Mouse (Mus musculus): ENCODE measurements at regions not wholly inside any gene's neighbourhood (a gene's known extent, or its start where the extent isn't known, plus 50 kb on each side); places are given as distances from the start of the nearest gene placed in this dataset.

DNA sequence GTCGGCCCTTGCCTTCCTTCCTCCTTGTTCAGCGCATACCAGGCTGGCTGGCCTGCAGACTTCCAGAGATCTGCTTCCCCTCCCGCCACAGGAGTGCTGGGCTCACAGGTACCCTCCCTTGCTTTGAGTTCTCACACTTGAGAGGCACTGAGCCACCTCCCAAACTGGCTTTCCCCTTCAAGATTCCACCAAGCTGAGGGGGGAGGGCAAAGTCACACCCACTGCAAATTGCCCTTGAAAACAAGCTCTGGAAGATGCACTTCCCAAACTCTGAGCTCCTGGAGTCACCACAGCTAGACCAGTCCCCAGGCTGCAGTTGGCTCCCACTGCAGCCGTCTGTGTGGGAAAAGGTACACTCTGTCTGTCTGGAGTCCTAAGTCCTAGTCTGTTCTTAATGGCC, 142.1 kb upstream of the Slc22a12 start:
- H3K27me3 ChIP-seq: peaks cover 26% of the 10 kb centered on the region
- no peak for ATAC-seq (ENCODE audit: low FRiP score, low read depth)
- 17% methylated on average over 4 of the region's 4 CpGs for WGBS

DNA sequence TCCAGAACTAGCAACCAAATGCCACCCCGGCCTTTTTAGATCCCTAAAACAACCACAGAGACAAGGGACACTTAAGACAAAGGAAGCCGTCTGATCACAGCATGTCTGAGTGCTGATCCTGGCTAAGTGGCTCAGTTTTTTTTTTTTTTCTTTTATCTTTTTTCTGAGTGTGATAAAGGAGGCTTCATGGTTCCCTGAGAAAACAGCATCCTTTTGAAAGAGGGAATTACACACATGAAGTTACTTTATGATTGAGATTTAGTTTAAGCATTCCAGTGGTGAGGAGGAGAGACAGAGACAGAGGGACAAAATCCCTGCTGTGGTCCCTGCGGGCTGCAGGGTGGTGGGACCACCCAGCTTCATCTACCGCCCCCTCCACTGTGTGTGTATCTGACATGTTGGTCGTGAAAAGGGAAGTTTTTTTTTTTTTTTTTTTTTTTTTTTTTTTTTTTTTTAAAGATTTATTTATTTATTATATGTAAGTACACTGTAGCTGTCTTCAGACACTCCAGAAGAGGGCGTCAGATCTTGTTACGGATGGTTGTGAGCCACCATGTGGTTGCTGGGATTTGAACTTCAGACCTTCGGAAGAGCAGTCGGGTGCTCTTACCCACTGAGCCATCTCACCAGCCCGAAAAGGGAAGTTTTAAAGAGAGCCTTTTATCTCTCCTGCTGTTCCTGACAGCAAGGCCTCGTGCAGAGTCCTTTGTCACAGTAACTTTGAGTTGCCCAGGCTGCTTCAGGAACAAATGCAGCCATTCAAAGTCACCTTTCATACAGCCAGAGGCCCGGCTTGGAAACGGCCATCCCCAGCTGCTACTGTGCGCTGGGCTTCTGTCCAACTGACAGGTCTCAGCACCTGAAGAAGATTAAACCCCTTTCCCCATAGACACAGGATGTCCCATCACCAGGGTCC, 136.8 kb upstream of the Slc22a12 start:
- no peaks in the 10 kb centered on the region for H3K4me1 ChIP-seq
- H3K9ac ChIP-seq: no peak overlapping the region
- peaks cover 4% of the 10 kb centered on the region; the same call in 1 of the 2 replicates for H3K27me3 ChIP-seq
- no peak overlapping the region for H3K27ac ChIP-seq
- H3K36me3 ChIP-seq: no peaks in the 10 kb centered on the region
- no peak for ATAC-seq (ENCODE audit: low FRiP score, low read depth)
- no peak overlapping the region for H3K4me3 ChIP-seq
- no peak overlapping the region for H3K4me2 ChIP-seq (replicated peaks)
- no peaks in the 10 kb centered on the region for H3K9me3 ChIP-seq
- WGBS: 42% methylated on average over 13 of the region's 14 CpGs

More for the DNA sequence above, 142.1 kb upstream of the Slc22a12 start:
- Histone ChIP-seq H3K4me1 (no peaks in the 10 kb centered on the region), H3K36me3 (no peaks in the 10 kb centered on the region), H3K9me3 (no peaks in the 10 kb centered on the region), H3K27ac (no peak overlapping the region), H3K9ac (no peak overlapping the region), H3K4me3 (no peak overlapping the region), H3K4me2 (replicated peaks) (no peak overlapping the region)

DNA sequence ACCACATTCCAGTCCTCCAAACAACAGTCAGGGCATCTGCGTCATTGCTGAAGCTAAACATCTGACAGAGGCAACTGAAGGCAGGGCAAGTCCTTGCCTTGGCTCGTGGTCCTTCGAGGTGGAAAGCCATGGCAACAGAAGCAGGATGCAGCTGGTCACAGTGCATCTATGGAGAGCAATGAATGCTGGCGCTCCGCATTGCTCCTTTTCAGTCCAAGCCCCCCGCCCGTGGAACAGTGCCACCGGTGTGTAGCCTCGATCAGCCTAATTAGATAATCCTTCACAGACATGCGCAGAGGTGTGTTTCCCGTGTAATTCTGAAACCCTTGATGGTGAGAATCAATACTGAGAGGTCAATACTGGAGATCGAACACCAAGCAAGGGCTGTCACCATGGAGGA, 134.7 kb upstream of the Slc22a12 start:
- no peak overlapping the region for H3K9ac ChIP-seq
- H3K4me1 ChIP-seq: no peaks in the 10 kb centered on the region
- H3K4me3 ChIP-seq: no peak overlapping the region
- no peak overlapping the region for H3K27ac ChIP-seq
- 80% methylated on average over 12 of the region's 12 CpGs for WGBS
- ATAC-seq (ENCODE audit: low FRiP score, low read depth): no peak
- no peaks in the 10 kb centered on the region for H3K9me3 ChIP-seq
- no peaks in the 10 kb centered on the region for H3K27me3 ChIP-seq
- H3K4me2 ChIP-seq (replicated peaks): no peak overlapping the region
- H3K36me3 ChIP-seq: no peaks in the 10 kb centered on the region

DNA sequence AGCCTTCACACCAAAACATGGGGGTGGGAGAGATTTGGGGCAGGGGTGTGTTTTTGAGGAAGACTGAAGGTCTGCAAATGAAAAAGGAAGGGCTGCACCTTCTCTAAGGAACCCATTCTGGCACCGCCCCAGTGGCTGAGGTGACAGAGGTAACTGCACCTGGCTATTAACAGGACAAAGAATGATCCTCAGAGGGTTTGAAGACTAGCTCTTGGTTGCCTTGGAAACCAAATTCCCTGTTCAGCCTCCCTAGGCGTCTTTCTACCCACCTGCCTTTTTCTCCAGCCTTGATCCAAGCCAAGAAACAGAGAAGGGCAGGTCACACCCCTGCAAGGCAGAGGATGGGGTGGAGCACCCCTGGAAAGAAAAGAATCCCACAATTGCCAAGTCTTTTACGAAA, 132.8 kb upstream of the Slc22a12 start:
- H3K4me1 ChIP-seq: no peaks in the 10 kb centered on the region
- H3K4me2 ChIP-seq (replicated peaks): no peak overlapping the region
- no peaks in the 10 kb centered on the region for H3K36me3 ChIP-seq
- no peak overlapping the region for H3K9ac ChIP-seq
- H3K9me3 ChIP-seq: no peaks in the 10 kb centered on the region
- H3K27ac ChIP-seq: no peak overlapping the region
- ATAC-seq (ENCODE audit: low FRiP score, low read depth): no peak
- WGBS: 37% methylated on average over 3 of the region's 3 CpGs
- H3K4me3 ChIP-seq: no peak overlapping the region
- H3K27me3 ChIP-seq: no peaks in the 10 kb centered on the region

DNA sequence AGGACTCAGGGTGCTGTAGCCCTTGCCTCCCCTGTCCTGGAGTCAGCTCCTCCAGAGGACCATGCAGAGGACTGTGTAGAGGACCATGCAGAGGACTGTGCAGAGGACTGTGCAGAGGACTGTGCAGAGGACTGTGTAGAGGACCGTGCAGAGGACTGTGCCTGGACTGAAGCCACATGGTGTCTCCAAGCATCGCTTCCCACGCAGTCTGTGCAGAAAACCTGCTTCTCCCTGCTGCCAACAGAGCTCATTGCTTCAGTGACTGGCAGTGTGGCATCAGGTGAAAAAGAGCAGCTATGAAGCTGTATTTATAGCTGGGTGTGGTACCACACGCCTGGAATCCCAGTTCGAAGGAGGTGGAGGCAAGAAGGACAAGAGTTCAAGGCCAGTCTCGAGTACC, 128.9 kb upstream of the Slc22a12 start:
- no peak overlapping the region for H3K4me3 ChIP-seq
- ATAC-seq (ENCODE audit: low FRiP score, low read depth): no peak
- no peak overlapping the region for H3K9ac ChIP-seq
- no peaks in the 10 kb centered on the region for H3K27me3 ChIP-seq
- H3K4me2 ChIP-seq (replicated peaks): no peak overlapping the region
- WGBS: 88% methylated on average over 6 of the region's 6 CpGs
- no peaks in the 10 kb centered on the region for H3K4me1 ChIP-seq
- no peaks in the 10 kb centered on the region for H3K9me3 ChIP-seq
- no peak overlapping the region for H3K27ac ChIP-seq
- H3K36me3 ChIP-seq: no peaks in the 10 kb centered on the region

DNA sequence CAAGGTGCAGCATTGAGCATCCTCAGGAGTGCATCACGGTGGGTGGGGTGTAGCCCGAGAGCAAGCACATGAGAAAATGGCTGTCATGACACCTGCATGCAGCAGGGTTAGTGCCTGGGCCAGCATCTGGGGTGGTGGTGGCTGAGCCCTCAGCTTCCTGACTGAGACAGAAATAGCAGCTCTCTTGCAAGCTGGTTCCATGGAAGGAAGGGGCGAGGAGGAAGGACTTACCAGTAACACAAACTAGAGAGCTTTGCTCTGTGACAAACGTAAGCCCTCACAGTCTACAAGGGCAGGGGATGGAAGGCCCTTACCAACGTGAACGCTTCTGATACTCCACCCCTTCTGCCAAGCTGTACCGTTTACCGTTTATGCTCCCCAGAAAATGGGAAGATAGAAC, 127.0 kb upstream of the Slc22a12 start:
- no peaks in the 10 kb centered on the region for H3K4me1 ChIP-seq
- no peak overlapping the region for H3K4me3 ChIP-seq
- no peak for ATAC-seq (ENCODE audit: low FRiP score, low read depth)
- 76% methylated on average over 8 of the region's 8 CpGs for WGBS
- H3K27me3 ChIP-seq: no peaks in the 10 kb centered on the region
- no peak overlapping the region for H3K27ac ChIP-seq
- no peak overlapping the region for H3K4me2 ChIP-seq (replicated peaks)
- no peak overlapping the region for H3K9ac ChIP-seq
- no peaks in the 10 kb centered on the region for H3K9me3 ChIP-seq
- no peaks in the 10 kb centered on the region for H3K36me3 ChIP-seq

DNA sequence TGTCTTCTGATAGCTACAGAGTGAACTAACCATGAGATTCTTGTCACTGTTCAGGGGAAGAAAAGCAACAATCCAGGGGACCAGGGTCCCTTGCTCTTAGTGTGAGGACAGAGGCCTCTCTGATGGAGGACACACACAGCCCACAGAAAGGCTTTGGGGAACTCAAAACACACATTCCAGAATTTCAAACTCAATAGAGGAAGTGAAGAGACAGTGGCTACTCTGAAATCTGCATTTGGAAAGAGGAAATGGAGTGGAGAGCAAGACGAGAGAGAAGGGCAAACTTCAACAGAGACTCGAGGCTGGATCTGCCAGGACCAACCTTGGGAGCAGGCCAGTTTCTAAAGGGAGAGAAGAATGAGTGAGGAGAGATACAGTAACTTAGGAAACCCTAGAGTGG, 125.7 kb upstream of the Slc22a12 start:
- WGBS: 63% methylated on average over 2 of the region's 2 CpGs
- no peaks in the 10 kb centered on the region for H3K27me3 ChIP-seq
- no peaks in the 10 kb centered on the region for H3K9me3 ChIP-seq
- no peak overlapping the region for H3K4me3 ChIP-seq
- no peaks in the 10 kb centered on the region for H3K4me1 ChIP-seq
- no peak overlapping the region for H3K4me2 ChIP-seq (replicated peaks)
- no peak overlapping the region for H3K27ac ChIP-seq
- no peaks in the 10 kb centered on the region for H3K36me3 ChIP-seq
- no peak for ATAC-seq (ENCODE audit: low FRiP score, low read depth)
- no peak overlapping the region for H3K9ac ChIP-seq

DNA sequence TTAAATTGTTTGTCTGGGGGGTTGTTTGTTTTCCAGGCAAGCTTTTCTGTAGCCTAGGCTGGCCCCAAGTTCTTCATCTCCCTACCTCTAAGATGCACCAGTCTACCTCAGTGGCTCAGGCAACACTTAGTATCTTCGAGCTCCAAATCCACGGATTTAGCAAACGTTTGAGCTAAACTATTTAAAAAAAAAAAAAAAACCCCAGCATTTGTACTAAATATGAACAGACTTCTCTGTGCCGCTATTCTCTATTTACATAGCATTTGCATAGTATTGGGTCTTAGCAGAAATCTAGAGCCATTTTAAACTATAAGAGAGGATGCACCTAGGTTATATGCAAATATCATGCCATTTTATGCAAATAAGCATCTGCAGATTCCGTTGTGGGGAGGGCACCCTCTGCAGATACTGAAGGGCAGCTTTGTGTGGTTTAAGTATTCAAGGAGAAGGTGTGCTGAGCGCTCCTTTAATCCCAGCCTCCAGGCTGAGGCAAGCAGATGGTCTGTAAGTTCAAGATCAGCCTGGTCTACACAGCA, 123.4 kb upstream of the Slc22a12 start:
- 77% methylated on average over 6 of the region's 6 CpGs for WGBS
- no peak for ATAC-seq (ENCODE audit: low FRiP score, low read depth)
- Histone ChIP-seq H3K36me3 (no peaks in the 10 kb centered on the region), H3K27me3 (peaks cover 9% of the 10 kb centered on the region; the same call in 1 of the 2 replicates), H3K4me2 (replicated peaks) (no peak overlapping the region), H3K9me3 (no peaks in the 10 kb centered on the region), H3K9ac (no peak overlapping the region), H3K4me3 (no peak overlapping the region), H3K4me1 (no peaks in the 10 kb centered on the region), H3K27ac (no peak overlapping the region)

DNA sequence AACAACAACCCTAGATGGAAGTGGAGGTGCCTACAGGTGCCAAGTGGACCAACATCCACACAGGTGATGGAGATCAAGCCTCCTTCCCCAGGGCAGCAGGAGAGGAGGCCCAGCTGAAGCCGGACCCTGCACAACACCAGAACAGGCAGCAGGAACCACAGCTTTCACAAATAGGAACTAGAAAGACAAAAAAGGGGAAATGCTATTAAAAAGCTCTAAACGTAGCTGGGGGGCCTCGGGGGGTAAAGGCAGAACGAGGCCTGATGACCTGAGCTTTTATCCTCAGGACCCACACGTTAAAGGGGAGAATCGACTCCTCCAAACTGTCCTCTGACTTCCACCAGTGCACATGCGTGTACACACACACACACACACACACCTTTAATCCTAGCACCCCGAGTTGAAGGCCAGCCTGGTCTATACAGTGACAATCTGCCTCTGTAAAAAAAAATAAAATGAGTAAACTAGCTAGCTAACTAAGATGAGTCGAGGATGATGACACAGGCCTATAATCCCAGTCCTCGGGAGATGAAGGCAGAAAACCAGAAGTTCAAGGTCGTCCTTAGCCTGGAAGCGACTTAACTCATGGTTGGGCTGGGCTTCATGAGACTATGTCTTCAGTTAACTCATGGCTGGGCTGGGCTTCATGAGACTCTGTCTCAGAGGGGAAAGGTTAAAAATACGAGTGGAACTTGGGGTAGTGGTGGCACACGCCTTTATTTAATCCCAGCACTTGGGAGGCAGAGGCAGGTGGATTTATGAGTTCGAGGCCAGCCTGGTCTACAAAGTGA, 122.6 kb upstream of the Slc22a12 start:
- H3K27me3 ChIP-seq: peaks cover 13% of the 10 kb centered on the region
- H3K4me3 ChIP-seq: no peak overlapping the region
- no peaks in the 10 kb centered on the region for H3K4me1 ChIP-seq
- no peaks in the 10 kb centered on the region for H3K9me3 ChIP-seq
- no peak for ATAC-seq (ENCODE audit: low FRiP score, low read depth)
- 70% methylated on average over 15 of the region's 15 CpGs for WGBS
- no peak overlapping the region for H3K27ac ChIP-seq
- no peak overlapping the region for H3K4me2 ChIP-seq (replicated peaks)
- no peak overlapping the region for H3K9ac ChIP-seq
- no peaks in the 10 kb centered on the region for H3K36me3 ChIP-seq

DNA sequence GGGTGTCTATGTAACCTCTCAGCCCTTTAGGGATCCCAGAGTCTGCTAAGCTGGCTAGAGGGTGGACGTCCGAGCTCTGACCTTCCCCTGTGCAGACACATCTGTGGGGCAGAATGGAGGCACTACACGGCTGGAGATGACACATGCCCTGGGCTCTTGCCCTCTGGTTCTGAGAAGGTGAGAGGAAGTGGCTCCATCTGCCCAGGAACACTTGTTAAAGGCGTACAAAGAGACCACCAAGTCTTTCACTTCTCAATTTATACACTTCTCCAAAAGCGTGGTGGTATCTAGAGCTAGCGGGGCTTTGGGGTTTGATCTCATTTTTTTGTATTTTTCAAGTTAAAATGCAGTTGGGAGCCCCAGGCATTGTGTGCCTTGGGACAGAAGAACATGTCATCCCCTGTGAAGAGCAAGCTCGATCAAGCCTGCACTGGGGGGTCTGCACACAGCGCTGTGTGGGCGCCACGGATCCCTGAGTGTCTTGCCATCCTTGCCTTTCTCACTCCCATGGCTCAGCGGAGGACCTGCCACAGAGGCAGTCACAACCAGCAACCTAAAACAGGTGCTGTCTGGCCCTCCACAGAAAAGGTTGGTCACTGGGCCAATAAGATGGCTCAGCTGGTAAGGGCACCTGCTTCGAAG, 121.6 kb upstream of the Slc22a12 start:
- H3K4me2 ChIP-seq (replicated peaks): no peak overlapping the region
- H3K27ac ChIP-seq: no peak overlapping the region
- no peaks in the 10 kb centered on the region for H3K4me1 ChIP-seq
- no peaks in the 10 kb centered on the region for H3K36me3 ChIP-seq
- no peak overlapping the region for H3K9ac ChIP-seq
- 80% methylated on average over 12 of the region's 12 CpGs for WGBS
- no peak overlapping the region for H3K4me3 ChIP-seq
- H3K9me3 ChIP-seq: no peaks in the 10 kb centered on the region
- H3K27me3 ChIP-seq: peaks cover 18% of the 10 kb centered on the region
- no peak for ATAC-seq (ENCODE audit: low FRiP score, low read depth)

DNA sequence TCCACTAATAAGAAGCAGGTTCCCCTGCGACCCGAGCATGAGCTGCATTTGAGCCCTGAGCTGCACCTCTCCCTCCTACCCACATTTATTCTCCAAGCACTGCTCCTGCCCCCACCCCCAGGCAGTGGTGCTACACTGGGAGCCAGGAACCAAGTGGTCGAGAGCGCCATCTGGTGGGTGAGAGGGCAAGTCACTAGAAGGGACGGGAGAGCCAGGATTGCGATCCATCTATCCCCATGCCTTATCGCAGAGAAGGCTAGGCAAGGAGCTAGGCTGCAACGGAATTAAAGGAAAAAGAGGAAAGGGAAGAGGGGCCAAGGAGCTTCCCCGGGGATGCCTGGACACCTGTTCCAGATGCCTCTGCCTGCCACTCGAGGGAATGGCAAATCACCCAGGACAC, 120.6 kb upstream of the Slc22a12 start:
- Histone ChIP-seq H3K27ac (no peak overlapping the region), H3K27me3 (peaks cover 18% of the 10 kb centered on the region), H3K9ac (no peak overlapping the region), H3K36me3 (no peaks in the 10 kb centered on the region), H3K9me3 (no peaks in the 10 kb centered on the region), H3K4me1 (no peaks in the 10 kb centered on the region), H3K4me2 (replicated peaks) (no peak overlapping the region), H3K4me3 (no peak overlapping the region)
- WGBS: 2% methylated on average over 10 of the region's 10 CpGs
- no peak for ATAC-seq (ENCODE audit: low FRiP score, low read depth)

Measured in limb, embryonic 13.5 days (tissue).